Mouse (Mus musculus): ENCODE measurements around the gene Dnaja2. TPM values are rescaled to one million over a fixed set of nuclear protein-coding genes. Genes with fewer than 3 reads are reported as not detected.
A peak's percentile ranks its signal among the peaks of the same experiment; 100 is the strongest.

Dnaja2 gene
- polyA plus RNA-seq, 1 experiment, result 221 TPM

GRCm38 (mm10) chr8:85530717-85531116, 24.4 kb downstream of the Dnaja2 start:
- Histone ChIP-seq H3K36me3 (ENCODE audit: control insufficient read depth, insufficient read depth, low read length, poor library complexity, severe bottlenecking) (peaks cover 16% of the 10 kb centered on the region), H3K27ac (ENCODE audit: insufficient read depth, low read length) (no peak overlapping the region)

GRCm38 (mm10) chr8:85528959-85529358, 26.2 kb downstream of the Dnaja2 start:
- TF ChIP-seq EP300 (IDR thresholded peaks at IDR 0.05; ENCODE audit: insufficient read depth, low read depth, low read length) (no peak), CTCF (IDR thresholded peaks at IDR 0.05; ENCODE audit: low read depth, low read length) (no peak), POLR2A (IDR thresholded peaks at IDR 0.05; ENCODE audit: insufficient read depth, low read length) (no peak)
- Histone ChIP-seq H3K27ac (ENCODE audit: insufficient read depth, low read length) (no peak overlapping the region), H3K4me3 (ENCODE audit: low read depth, low read length) (no peak overlapping the region), H3K9ac (ENCODE audit: low read depth, poor library complexity, severe bottlenecking) (no peak overlapping the region), H3K4me1 (ENCODE audit: control insufficient read depth, insufficient read depth, low read length) (no peaks in the 10 kb centered on the region), H3K27me3 (ENCODE audit: control insufficient read depth, insufficient read depth, low read length, poor library complexity, severe bottlenecking) (no peaks in the 10 kb centered on the region), H3K36me3 (ENCODE audit: control insufficient read depth, insufficient read depth, low read length, poor library complexity, severe bottlenecking) (peaks cover 23% of the 10 kb centered on the region), H3K9me3 (replicated peaks; ENCODE audit: control insufficient read depth, insufficient read depth, low read length, poor library complexity, severe bottlenecking) (no peaks in the 10 kb centered on the region; the same call in 1 of the 2 replicates)

More at GRCm38 (mm10) chr8:85530717-85531116, 24.4 kb downstream of the Dnaja2 start:
- TF ChIP-seq EP300 (IDR thresholded peaks at IDR 0.05; ENCODE audit: insufficient read depth, low read depth, low read length) (no peak), CTCF (IDR thresholded peaks at IDR 0.05; ENCODE audit: low read depth, low read length) (no peak), POLR2A (IDR thresholded peaks at IDR 0.05; ENCODE audit: insufficient read depth, low read length) (no peak)
- Histone ChIP-seq H3K9me3 (replicated peaks; ENCODE audit: control insufficient read depth, insufficient read depth, low read length, poor library complexity, severe bottlenecking) (no peaks in the 10 kb centered on the region; the same call in 1 of the 2 replicates), H3K4me3 (ENCODE audit: low read depth, low read length) (no peak overlapping the region), H3K9ac (ENCODE audit: low read depth, poor library complexity, severe bottlenecking) (no peak overlapping the region), H3K4me1 (ENCODE audit: control insufficient read depth, insufficient read depth, low read length) (no peaks in the 10 kb centered on the region), H3K27me3 (ENCODE audit: control insufficient read depth, insufficient read depth, low read length, poor library complexity, severe bottlenecking) (no peaks in the 10 kb centered on the region)

GRCm38 (mm10) chr8:85526105-85526504, 29.0 kb downstream of the Dnaja2 start:
- H3K9ac ChIP-seq (ENCODE audit: low read depth, poor library complexity, severe bottlenecking), result no peak overlapping the region
- H3K27ac ChIP-seq (ENCODE audit: insufficient read depth, low read length), result 0 out of 2 replicates have a peak overlapping the region, but pooled peaks have one; percentile 4
- no peaks in the 10 kb centered on the region for H3K27me3 ChIP-seq (ENCODE audit: control insufficient read depth, insufficient read depth, low read length, poor library complexity, severe bottlenecking)
- H3K9me3 ChIP-seq (replicated peaks; ENCODE audit: control insufficient read depth, insufficient read depth, low read length, poor library complexity, severe bottlenecking), result no peaks in the 10 kb centered on the region; the same call in 1 of the 2 replicates
- no peak for TF ChIP-seq POLR2A (IDR thresholded peaks at IDR 0.05; ENCODE audit: insufficient read depth, low read length)
- TF ChIP-seq EP300 (IDR thresholded peaks at IDR 0.05; ENCODE audit: insufficient read depth, low read depth, low read length), result no peak
- TF ChIP-seq CTCF (IDR thresholded peaks at IDR 0.05; ENCODE audit: low read depth, low read length), result peak; percentile 91
- H3K4me1 ChIP-seq (ENCODE audit: control insufficient read depth, insufficient read depth, low read length), result no peaks in the 10 kb centered on the region
- peaks cover 50% of the 10 kb centered on the region for H3K36me3 ChIP-seq (ENCODE audit: control insufficient read depth, insufficient read depth, low read length, poor library complexity, severe bottlenecking)
- no peak overlapping the region for H3K4me3 ChIP-seq (ENCODE audit: low read depth, low read length)

- H3K27me3 ChIP-seq (ENCODE audit: control insufficient read depth, insufficient read depth, low read length, poor library complexity, severe bottlenecking), result no peaks in the 10 kb centered on the region
- H3K4me3 ChIP-seq (ENCODE audit: low read depth, low read length), result no peak overlapping the region
- TF ChIP-seq EP300 (IDR thresholded peaks at IDR 0.05; ENCODE audit: insufficient read depth, low read depth, low read length) (no peak), POLR2A (IDR thresholded peaks at IDR 0.05; ENCODE audit: insufficient read depth, low read length) (no peak), CTCF (IDR thresholded peaks at IDR 0.05; ENCODE audit: low read depth, low read length) (no peak)
- peaks cover 69% of the 10 kb centered on the region for H3K36me3 ChIP-seq (ENCODE audit: control insufficient read depth, insufficient read depth, low read length, poor library complexity, severe bottlenecking)
- H3K27ac ChIP-seq (ENCODE audit: insufficient read depth, low read length), result 0 out of 2 replicates have a peak overlapping the region, but pooled peaks have one; percentile 9
- H3K4me1 ChIP-seq (ENCODE audit: control insufficient read depth, insufficient read depth, low read length), result no peaks in the 10 kb centered on the region
- H3K9ac ChIP-seq (ENCODE audit: low read depth, poor library complexity, severe bottlenecking), result no peak overlapping the region
- no peaks in the 10 kb centered on the region for H3K9me3 ChIP-seq (replicated peaks; ENCODE audit: control insufficient read depth, insufficient read depth, low read length, poor library complexity, severe bottlenecking)
These were observed 31.1 kb downstream of the Dnaja2 start for GRCm38 (mm10) chr8:85524086-85524485.

GRCm38 (mm10) chr8:85521332-85521731, 33.8 kb downstream of the Dnaja2 start:
- Histone ChIP-seq H3K36me3 (ENCODE audit: control insufficient read depth, insufficient read depth, low read length, poor library complexity, severe bottlenecking) (peaks cover 90% of the 10 kb centered on the region), H3K27me3 (ENCODE audit: control insufficient read depth, insufficient read depth, low read length, poor library complexity, severe bottlenecking) (no peaks in the 10 kb centered on the region), H3K9ac (ENCODE audit: low read depth, poor library complexity, severe bottlenecking) (no peak overlapping the region), H3K4me1 (ENCODE audit: control insufficient read depth, insufficient read depth, low read length) (no peaks in the 10 kb centered on the region), H3K4me3 (ENCODE audit: low read depth, low read length) (no peak overlapping the region), H3K9me3 (replicated peaks; ENCODE audit: control insufficient read depth, insufficient read depth, low read length, poor library complexity, severe bottlenecking) (no peaks in the 10 kb centered on the region), H3K27ac (ENCODE audit: insufficient read depth, low read length) (no peak overlapping the region)
- TF ChIP-seq EP300 (IDR thresholded peaks at IDR 0.05; ENCODE audit: insufficient read depth, low read depth, low read length), result no peak
- no peak for TF ChIP-seq POLR2A (IDR thresholded peaks at IDR 0.05; ENCODE audit: insufficient read depth, low read length)
- TF ChIP-seq CTCF (IDR thresholded peaks at IDR 0.05; ENCODE audit: low read depth, low read length), result no peak

GRCm38 (mm10) chr8:85520586-85520985, 34.6 kb downstream of the Dnaja2 start:
- Histone ChIP-seq H3K27ac (ENCODE audit: insufficient read depth, low read length) (no peak overlapping the region), H3K36me3 (ENCODE audit: control insufficient read depth, insufficient read depth, low read length, poor library complexity, severe bottlenecking) (peaks cover 89% of the 10 kb centered on the region), H3K9ac (ENCODE audit: low read depth, poor library complexity, severe bottlenecking) (no peak overlapping the region), H3K4me1 (ENCODE audit: control insufficient read depth, insufficient read depth, low read length) (no peaks in the 10 kb centered on the region), H3K27me3 (ENCODE audit: control insufficient read depth, insufficient read depth, low read length, poor library complexity, severe bottlenecking) (no peaks in the 10 kb centered on the region), H3K9me3 (replicated peaks; ENCODE audit: control insufficient read depth, insufficient read depth, low read length, poor library complexity, severe bottlenecking) (no peaks in the 10 kb centered on the region), H3K4me3 (ENCODE audit: low read depth, low read length) (no peak overlapping the region)
- TF ChIP-seq CTCF (IDR thresholded peaks at IDR 0.05; ENCODE audit: low read depth, low read length), result no peak
- no peak for TF ChIP-seq POLR2A (IDR thresholded peaks at IDR 0.05; ENCODE audit: insufficient read depth, low read length)
- TF ChIP-seq EP300 (IDR thresholded peaks at IDR 0.05; ENCODE audit: insufficient read depth, low read depth, low read length), result no peak
